Mouse (Mus musculus) MEL (cell line): ENCODE measurements at regions not wholly inside any gene's neighbourhood (a gene's known extent, or its start where the extent isn't known, plus 50 kb on each side); places are given as distances from the start of the nearest gene placed in this dataset.

Source experiments
- CHD2 ChIP-seq: IDR thresholded peaks from 2 replicates; pipeline ENCODE4 v1.6.1; 2011; ENCODE audit warnings: low read length, improper control_type of control experiment
- CTCF ChIP-seq, 3 experiments: IDR thresholded peaks in 2 of 3; conservative IDR thresholded peaks in 1 of 3; 2 replicates each; pipeline ENCODE4 v1.5.1; 2011 to 2012; ENCODE audit warnings: low read length in 3 of 3, low read depth in 2 of 3, mild to moderate bottlenecking in 2 of 3, improper control_type of control experiment in 1 of 3, inconsistent platforms in 1 of 3, mixed read lengths in 1 of 3, moderate library complexity in 1 of 3; ENCODE audit not compliant: control insufficient read depth in 1 of 3, insufficient read depth in 1 of 3, poor library complexity in 1 of 3, severe bottlenecking in 1 of 3
- EP300 ChIP-seq, 2 experiments: IDR thresholded peaks; 2 replicates each; pipeline ENCODE4 v1.6.1; 2011; ENCODE audit warnings: improper control_type of control experiment in 2 of 2, low read length in 2 of 2, low read depth in 1 of 2, mild to moderate bottlenecking in 1 of 2
- GABPA ChIP-seq: IDR thresholded peaks from 2 replicates; pipeline ENCODE4 v1.6.1; 2012; ENCODE audit warnings: low read depth, mild to moderate bottlenecking, inconsistent platforms, low read length, improper control_type of control experiment, moderate library complexity
- GATA1 ChIP-seq: IDR thresholded peaks from 2 replicates; pipeline ENCODE4 v1.6.1; 2011; ENCODE audit warnings: low read depth, low read length, improper control_type of control experiment
- MAFK ChIP-seq: IDR thresholded peaks from 2 replicates; pipeline ENCODE4 v1.6.1; 2011; ENCODE audit warnings: low read depth, mild to moderate bottlenecking, low read length, improper control_type of control experiment, borderline replicate concordance
- MAX ChIP-seq: IDR thresholded peaks from 2 replicates; pipeline ENCODE4 v1.6.1; 2011; ENCODE audit warnings: low read length, improper control_type of control experiment
- MAZ ChIP-seq: IDR thresholded peaks from 2 replicates; pipeline ENCODE4 v1.6.1; 2012; ENCODE audit warnings: low read depth, mild to moderate bottlenecking, inconsistent platforms, low read length, improper control_type of control experiment
- POLR2A ChIP-seq, 2 experiments: IDR thresholded peaks; 2 replicates each; pipeline ENCODE4 v1.6.1; 2011 to 2012; ENCODE audit warnings: low read length in 2 of 2, mild to moderate bottlenecking in 2 of 2, control low read depth in 1 of 2, improper control_type of control experiment in 1 of 2, low read depth in 1 of 2, moderate library complexity in 1 of 2; ENCODE audit not compliant: control insufficient read depth in 1 of 2, insufficient read depth in 1 of 2, poor library complexity in 1 of 2
- TAL1 ChIP-seq: IDR thresholded peaks from 2 replicates; pipeline ENCODE4 v1.6.1; 2012; ENCODE audit warnings: mild to moderate bottlenecking, inconsistent platforms, low read length, moderate library complexity, mixed read lengths
- TCF12 ChIP-seq: IDR thresholded peaks from 2 replicates; pipeline ENCODE4 v1.6.1; 2014; ENCODE audit warnings: low read depth, mild to moderate bottlenecking, inconsistent platforms, low read length, improper control_type of control experiment, moderate library complexity
- ZKSCAN1 ChIP-seq: IDR thresholded peaks from 2 replicates; pipeline ENCODE4 v1.6.1; 2012; ENCODE audit warnings: low read depth, mild to moderate bottlenecking, inconsistent platforms, low read length, improper control_type of control experiment, moderate library complexity
- ZMIZ1 ChIP-seq: IDR thresholded peaks from 2 replicates; pipeline ENCODE4 v1.6.1; 2012; ENCODE audit warnings: low read depth, mild to moderate bottlenecking, inconsistent platforms, low read length, improper control_type of control experiment, moderate library complexity

DNA sequence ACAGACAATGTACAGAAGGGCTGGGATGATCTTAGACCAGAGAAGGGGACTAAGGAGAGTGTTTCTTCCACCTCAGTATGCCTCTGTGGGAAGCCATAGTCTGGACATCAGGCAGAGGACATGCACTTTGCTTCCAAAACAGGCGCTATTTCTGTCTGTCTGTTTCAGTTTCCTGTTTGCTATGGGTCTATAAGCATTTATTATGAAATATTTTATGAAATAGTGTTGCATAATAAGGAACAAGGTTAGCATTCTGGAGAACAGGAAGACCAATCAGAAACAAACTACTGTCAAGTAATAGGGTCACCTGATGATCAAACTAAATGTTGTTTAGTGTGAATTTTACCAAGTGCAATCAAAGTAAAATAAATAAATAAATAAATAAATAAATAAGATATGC, 160.4 kb upstream of the Gm10192 start:
- no peak for TF ChIP-seq ZMIZ1
- no peak for TF ChIP-seq MAZ
- no peak for TF ChIP-seq POLR2A (IDR thresholded peaks at IDR 0.05; ENCODE audit: control insufficient read depth in 1 of 2, insufficient read depth in 1 of 2, low read depth in 1 of 2, low read length in 2 of 2, poor library complexity in 1 of 2)
- no peak for TF ChIP-seq GATA1
- TF ChIP-seq MAX, result no peak
- TF ChIP-seq ZKSCAN1, result no peak
- TF ChIP-seq CTCF (IDR thresholded peaks at IDR 0.05 in 2 of 3, conservative IDR thresholded peaks at IDR 0.05 in 1 of 3; ENCODE audit: control insufficient read depth in 1 of 3, insufficient read depth in 1 of 3, low read depth in 2 of 3, low read length in 3 of 3, poor library complexity in 1 of 3, severe bottlenecking in 1 of 3), result no peak
- TF ChIP-seq TCF12, result no peak
- TF ChIP-seq GABPA, result no peak
- no peak for TF ChIP-seq EP300 (IDR thresholded peaks at IDR 0.05; ENCODE audit: low read depth in 1 of 2, low read length in 2 of 2)
- no peak for TF ChIP-seq TAL1
- no peak for TF ChIP-seq CHD2
- TF ChIP-seq MAFK, result no peak
